Mouse (Mus musculus) C2C12 (cell line): ENCODE results near the gene Pjvk.

ENCODE experiments used
- CTCF ChIP-seq: IDR thresholded peaks from one replicate; pipeline ENCODE4 v1.5.1; 2011; ENCODE audit not compliant: control insufficient read depth, insufficient read depth, insufficient read length
- USF1 ChIP-seq: IDR thresholded peaks from one replicate; pipeline ENCODE4 v1.6.1; 2011; ENCODE audit warnings: low read depth, mild to moderate bottlenecking, control low read depth, moderate library complexity

- TF ChIP-seq CTCF, result no peak
- no peak for TF ChIP-seq USF1
These were observed 39.9 kb downstream of the Pjvk start for GRCm38 (mm10) chr2:76688162-76688561.
